Comparison of ENCODE assay signal across 7 mouse cellular contexts in the genomic region with DNA sequence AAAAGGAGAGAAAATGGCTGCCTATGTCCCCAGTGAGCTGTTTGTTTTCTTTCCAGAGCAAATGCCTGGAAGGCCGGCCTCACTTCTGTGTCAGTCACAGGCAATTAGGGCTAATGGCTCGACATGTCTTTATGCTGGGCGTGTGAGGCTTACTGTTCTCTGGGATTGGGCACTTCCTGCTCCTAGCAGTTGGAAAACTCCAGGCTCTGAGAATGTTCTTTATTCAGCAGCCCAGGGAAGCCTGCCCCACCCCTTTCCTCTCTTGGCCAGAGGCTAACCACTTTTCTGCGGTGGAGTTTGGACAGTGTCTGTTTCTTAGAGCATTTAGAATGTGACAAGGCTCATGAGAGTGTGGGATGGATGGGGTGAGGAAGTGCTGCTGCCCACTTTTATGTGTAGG.
A peak's percentile ranks its signal among the peaks of the same experiment; 100 is the strongest.
DNase-seq lines count a peak whose midpoint lies in the region; ATAC-seq and TF ChIP-seq lines count a peak whose summit lies in the region.

No protein-coding gene starts in this region.

- intact Hi-C loops in gastrocnemius, postnatal 36 days (cut with DNase I): no loop called here

- peak; percentile 87 for ATAC-seq in intestine, embryonic 16.5 days
- ATAC-seq in megakaryocyte progenitor cell, adult 5-6 weeks (replicated peaks; ENCODE audit: poor library complexity): peak; percentile 61

- no peak overlapping the region for H3K9ac ChIP-seq in ES-Bruce4 (ENCODE audit: low read depth, poor library complexity, severe bottlenecking)
- H3K9ac ChIP-seq in intestine, embryonic 16.5 days (ENCODE audit: low read depth, low read length): no peak overlapping the region

- no peak overlapping the region for H3K4me3 ChIP-seq in ES-Bruce4 (ENCODE audit: low read depth, low read length)
- no peak overlapping the region for H3K4me3 ChIP-seq in intestine, embryonic 16.5 days (ENCODE audit: low read length)

- no peak for TF ChIP-seq POLR2A in ES-Bruce4 (IDR thresholded peaks at IDR 0.05; ENCODE audit: insufficient read depth, low read length)

- peaks cover 3% of the 10 kb centered on the region; the same call in 1 of the 2 replicates for H3K36me3 ChIP-seq in ES-Bruce4 (ENCODE audit: control insufficient read depth, insufficient read depth, low read length, poor library complexity, severe bottlenecking)
- H3K36me3 ChIP-seq in intestine, embryonic 16.5 days (ENCODE audit: control insufficient read depth, insufficient read depth, low read length): 0 out of 2 replicates have a peak, but pooled peaks cover 5% of the 10 kb centered on the region

- H3K9me3 ChIP-seq in ES-Bruce4 (replicated peaks; ENCODE audit: control insufficient read depth, insufficient read depth, low read length, poor library complexity, severe bottlenecking): no peaks in the 10 kb centered on the region
- H3K9me3 ChIP-seq in intestine, embryonic 16.5 days (ENCODE audit: control insufficient read depth, low read length): no peaks in the 10 kb centered on the region

- TF ChIP-seq EP300 in ES-Bruce4 (IDR thresholded peaks at IDR 0.05; ENCODE audit: insufficient read depth, low read depth, low read length): peak; percentile 68; the same call in 1 of the 2 replicates

- TF ChIP-seq CTCF in ES-Bruce4 (IDR thresholded peaks at IDR 0.05; ENCODE audit: low read depth, low read length): no peak

- WGBS in intestine, embryonic 16.5 days: 13% methylated on average over 4 of the region's 4 CpGs

- no peaks in the 10 kb centered on the region for H3K27me3 ChIP-seq in ES-Bruce4 (ENCODE audit: control insufficient read depth, insufficient read depth, low read length, poor library complexity, severe bottlenecking)
- no peaks in the 10 kb centered on the region for H3K27me3 ChIP-seq in intestine, embryonic 16.5 days (replicated peaks; ENCODE audit: control insufficient read depth, insufficient read depth, low read length)

- DNase-seq in WW6 (ENCODE audit: low read depth, low spot score): peak; percentile 53
- DNase-seq in gastrocnemius, postnatal 36 days: peak; percentile 21 to 22
- DNase-seq in left cerebral cortex, adult 18-20 months (ENCODE audit: low spot score in 2 of 2): no peak
- no peak for DNase-seq in cerebellum, adult 18-20 months

- H3K4me1 ChIP-seq in ES-Bruce4 (ENCODE audit: control insufficient read depth, insufficient read depth, low read length): peaks cover 2% of the 10 kb centered on the region
- no peaks in the 10 kb centered on the region for H3K4me1 ChIP-seq in intestine, embryonic 16.5 days (ENCODE audit: control insufficient read depth, insufficient read depth, low read length)

- H3K4me2 ChIP-seq in intestine, embryonic 16.5 days (ENCODE audit: low read depth, low read length): no peak overlapping the region

- peak overlapping the region; percentile 30; the same call in 1 of the 2 replicates for H3K27ac ChIP-seq in ES-Bruce4 (ENCODE audit: insufficient read depth, low read length)
- no peak overlapping the region for H3K27ac ChIP-seq in intestine, embryonic 16.5 days (ENCODE audit: low read length)

Comparison
In these comparisons a context has a peak if more than half of its experiments do, and no peak if none do; other contexts are left out.
1. DNase-seq: peak in WW6 (single experiment) and gastrocnemius, postnatal 36 days (2 of 2); none in left cerebral cortex, adult 18-20 months (0 of 2) and cerebellum, adult 18-20 months (0 of 2).